Mouse (Mus musculus) MEL (cell line): ENCODE results near the gene Gm9747. TPM values are rescaled to one million over a fixed set of nuclear protein-coding genes. Genes with fewer than 3 reads are reported as not detected.

ENCODE experiments used
- DNase-seq: peaks from one replicate; pipeline ENCODE4 v3.0.0; 2011; ENCODE audit warnings: low read depth, low spot score
- H3K27ac ChIP-seq: 2 replicates; pipeline ENCODE4 v1.5.1; 2012; ENCODE audit warnings: low read depth, mild to moderate bottlenecking, control low read depth, low read length, moderate library complexity; ENCODE audit not compliant: control insufficient read depth
- H3K27me3 ChIP-seq, 2 experiments: fragments of 150-350 bp in 1 of 2; sonication (generic) in 1 of 2; 2 replicates each; pipeline ENCODE4 v1.6.1; 2012; ENCODE audit warnings: low read length in 2 of 2, mild to moderate bottlenecking in 2 of 2, improper control_type of control experiment in 1 of 2, moderate library complexity in 1 of 2; ENCODE audit not compliant: insufficient read depth in 2 of 2, control insufficient read depth in 1 of 2
- H3K36me3 ChIP-seq, 2 experiments: 2 replicates each; pipeline ENCODE4 v1.6.1; 2012 to 2014; ENCODE audit warnings: low read length in 2 of 2, improper control_type of control experiment in 1 of 2, inconsistent platforms in 1 of 2, mild to moderate bottlenecking in 1 of 2; ENCODE audit not compliant: insufficient read depth in 2 of 2, control insufficient read depth in 1 of 2
- H3K4me1 ChIP-seq, 2 experiments: fragments of 150-350 bp in 1 of 2; sonication (generic) in 1 of 2; 2 replicates each; pipeline ENCODE4 v1.6.1; 2012; ENCODE audit warnings: low read length in 2 of 2, improper control_type of control experiment in 1 of 2, mild to moderate bottlenecking in 1 of 2; ENCODE audit not compliant: insufficient read depth in 2 of 2, control insufficient read depth in 1 of 2
- H3K4me3 ChIP-seq, 2 experiments: fragments of 150-350 bp in 1 of 2; sonication (generic) in 1 of 2; 2 replicates each; pipeline ENCODE4 v1.5.1; 2012; ENCODE audit warnings: low read depth in 2 of 2, low read length in 2 of 2, mild to moderate bottlenecking in 2 of 2, moderate library complexity in 2 of 2, control low read depth in 1 of 2, improper control_type of control experiment in 1 of 2; ENCODE audit not compliant: control insufficient read depth in 1 of 2, insufficient read depth in 1 of 2
- H3K79me2 ChIP-seq: 2 replicates; pipeline ENCODE4 v1.6.1; 2012; ENCODE audit warnings: mild to moderate bottlenecking, low read length, moderate library complexity; ENCODE audit not compliant: control insufficient read depth, poor library complexity, insufficient read depth
- H3K9ac ChIP-seq: 2 replicates; pipeline ENCODE4 v1.6.1; 2012; ENCODE audit warnings: low read depth, mild to moderate bottlenecking, control low read depth, low read length, moderate library complexity; ENCODE audit not compliant: control insufficient read depth, poor library complexity, severe bottlenecking
- H3K9me3 ChIP-seq: fragments of 150-350 bp; sonication (generic); replicated peaks from 2 replicates; pipeline ENCODE4 v1.6.1; 2012; ENCODE audit warnings: mild to moderate bottlenecking, low read length, improper control_type of control experiment, moderate library complexity; ENCODE audit not compliant: insufficient read depth
- CHD2 ChIP-seq: IDR thresholded peaks from 2 replicates; pipeline ENCODE4 v1.6.1; 2011; ENCODE audit warnings: low read length, improper control_type of control experiment
- E2F4 ChIP-seq: IDR thresholded peaks from 2 replicates; pipeline ENCODE4 v1.6.1; 2011; ENCODE audit warnings: low read depth, low read length, improper control_type of control experiment, borderline replicate concordance
- ELF1 ChIP-seq: IDR thresholded peaks from 2 replicates; pipeline ENCODE4 v1.6.1; 2014; ENCODE audit warnings: low read depth, mild to moderate bottlenecking, inconsistent platforms, low read length, improper control_type of control experiment, moderate library complexity
- ETS1 ChIP-seq: IDR thresholded peaks from 2 replicates; pipeline ENCODE4 v1.6.1; 2012; ENCODE audit warnings: low read depth, mild to moderate bottlenecking, inconsistent platforms, low read length, improper control_type of control experiment, moderate library complexity
- GABPA ChIP-seq: IDR thresholded peaks from 2 replicates; pipeline ENCODE4 v1.6.1; 2012; ENCODE audit warnings: low read depth, mild to moderate bottlenecking, inconsistent platforms, low read length, improper control_type of control experiment, moderate library complexity
- JUND ChIP-seq: IDR thresholded peaks from 2 replicates; pipeline ENCODE4 v1.6.1; 2011; ENCODE audit warnings: low read depth, mild to moderate bottlenecking, improper control_type of control experiment, low read length
- KAT2A ChIP-seq: conservative IDR thresholded peaks from 2 replicates; pipeline ENCODE4 v1.6.1; 2012; ENCODE audit warnings: low read depth, low read length, improper control_type of control experiment, inconsistent platforms
- MAX ChIP-seq: IDR thresholded peaks from 2 replicates; pipeline ENCODE4 v1.6.1; 2011; ENCODE audit warnings: low read length, improper control_type of control experiment
- MAZ ChIP-seq: IDR thresholded peaks from 2 replicates; pipeline ENCODE4 v1.6.1; 2012; ENCODE audit warnings: low read depth, mild to moderate bottlenecking, inconsistent platforms, low read length, improper control_type of control experiment
- MEF2A ChIP-seq: IDR thresholded peaks from 2 replicates; pipeline ENCODE4 v1.6.1; 2014; ENCODE audit warnings: low read depth, mild to moderate bottlenecking, inconsistent platforms, low read length, improper control_type of control experiment; ENCODE audit not compliant: poor library complexity, insufficient replicate concordance, severe bottlenecking; ENCODE audit errors: extremely low read depth
- MYB ChIP-seq: IDR thresholded peaks from 2 replicates; pipeline ENCODE4 v1.6.1; 2011; ENCODE audit warnings: mild to moderate bottlenecking, low read depth, low read length, improper control_type of control experiment
- POLR2A ChIP-seq, 2 experiments: IDR thresholded peaks; 2 replicates each; pipeline ENCODE4 v1.6.1; 2011 to 2012; ENCODE audit warnings: low read length in 2 of 2, mild to moderate bottlenecking in 2 of 2, control low read depth in 1 of 2, improper control_type of control experiment in 1 of 2, low read depth in 1 of 2, moderate library complexity in 1 of 2; ENCODE audit not compliant: control insufficient read depth in 1 of 2, insufficient read depth in 1 of 2, poor library complexity in 1 of 2
- POLR2AphosphoS2 ChIP-seq: IDR thresholded peaks from 2 replicates; pipeline ENCODE4 v1.6.1; 2011; ENCODE audit warnings: low read length, improper control_type of control experiment
- POLR2AphosphoS5 ChIP-seq: IDR thresholded peaks from 2 replicates; pipeline ENCODE4 v1.6.1; 2012; ENCODE audit warnings: low read depth, borderline replicate concordance, mild to moderate bottlenecking, inconsistent platforms, low read length, moderate library complexity, mixed read lengths
- RCOR1 ChIP-seq: IDR thresholded peaks from 2 replicates; pipeline ENCODE4 v1.6.1; 2012; ENCODE audit warnings: low read depth, mild to moderate bottlenecking, inconsistent platforms, low read length, improper control_type of control experiment
- SIN3A ChIP-seq: IDR thresholded peaks from 2 replicates; pipeline ENCODE4 v1.6.1; 2012; ENCODE audit warnings: low read length, improper control_type of control experiment, inconsistent platforms
- SMC3 ChIP-seq: IDR thresholded peaks from 2 replicates; pipeline ENCODE4 v1.6.1; 2011; ENCODE audit warnings: low read depth, low read length, improper control_type of control experiment
- TAL1 ChIP-seq: IDR thresholded peaks from 2 replicates; pipeline ENCODE4 v1.6.1; 2012; ENCODE audit warnings: mild to moderate bottlenecking, inconsistent platforms, low read length, moderate library complexity, mixed read lengths
- TBP ChIP-seq: IDR thresholded peaks from 2 replicates; pipeline ENCODE4 v1.8.0; 2011; ENCODE audit warnings: low read depth, low read length, improper control_type of control experiment
- UBTF ChIP-seq: IDR thresholded peaks from 2 replicates; pipeline ENCODE4 v1.6.1; 2012; ENCODE audit warnings: low read depth, mild to moderate bottlenecking, inconsistent platforms, low read length, improper control_type of control experiment, moderate library complexity, borderline replicate concordance; ENCODE audit not compliant: insufficient read depth
- USF1 ChIP-seq: IDR thresholded peaks from 2 replicates; pipeline ENCODE4 v1.6.1; 2014; ENCODE audit warnings: low read depth, mild to moderate bottlenecking, inconsistent platforms, low read length, improper control_type of control experiment, moderate library complexity
- ZC3H11A ChIP-seq: IDR thresholded peaks from 2 replicates; pipeline ENCODE4 v1.6.1; 2012; ENCODE audit warnings: low read depth, mild to moderate bottlenecking, inconsistent platforms, low read length, improper control_type of control experiment
- ZNF384 ChIP-seq: IDR thresholded peaks from 2 replicates; pipeline ENCODE4 v1.6.1; 2012; ENCODE audit warnings: low read depth, mild to moderate bottlenecking, inconsistent platforms, low read length, improper control_type of control experiment
- polyA plus RNA-seq, 2 experiments: library from polyadenylated mRNA; stranded (reverse) in 1 of 2; unstranded in 1 of 2; fragments of >175 nt in 1 of 2; fragments of >200 nt in 1 of 2; gene quantifications; 2 replicates each; pipeline versions ENCODE4 v1.2.1 to v1.2.4; 2012; ENCODE audit warnings: low replicate concordance in 2 of 2, low read depth in 1 of 2; ENCODE audit not compliant: insufficient read length in 2 of 2, insufficient read depth in 1 of 2, missing spikeins in 1 of 2
- total RNA-seq: library from RNA; depleted of rRNA; stranded (reverse); fragments of 300-350 nt; gene quantifications from 2 replicates; pipeline ENCODE4 v1.2.3, GENCODE M21; 2012

Gene Gm9747
- total and polyA plus RNA-seq, 3 experiments = not detected

DNA sequence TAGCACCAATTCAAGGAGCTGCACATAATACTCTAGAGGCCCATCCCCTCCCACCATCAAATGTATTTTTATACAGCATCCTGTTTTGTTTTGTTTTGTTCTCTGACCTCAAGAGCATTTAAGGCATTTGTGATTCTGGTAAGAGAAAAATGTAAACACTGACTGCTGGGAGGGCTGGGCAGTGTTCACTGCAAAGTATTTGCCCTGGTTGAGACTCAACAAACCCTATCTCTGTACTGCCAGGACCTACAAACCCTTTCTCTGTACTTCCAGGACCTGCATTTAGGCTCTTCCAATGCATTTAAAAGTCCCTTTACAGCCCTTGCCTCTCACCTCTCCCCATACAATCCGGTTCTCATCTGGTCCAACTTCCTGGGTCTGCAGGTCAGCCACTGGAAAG lies 41.4 kb downstream of the Gm9747 start:
- TF ChIP-seq RCOR1 = no peak
- no peak for TF ChIP-seq MAX
- TF ChIP-seq POLR2AphosphoS5 = no peak
- no peak for TF ChIP-seq SIN3A
- TF ChIP-seq GABPA = no peak
- no peak for TF ChIP-seq CHD2
- no peak for TF ChIP-seq UBTF
- no peak for TF ChIP-seq TBP
- no peak for TF ChIP-seq ELF1
- TF ChIP-seq MYB = no peak
- no peak for TF ChIP-seq MAZ
- H3K9ac ChIP-seq = no peak overlapping the region

DNA sequence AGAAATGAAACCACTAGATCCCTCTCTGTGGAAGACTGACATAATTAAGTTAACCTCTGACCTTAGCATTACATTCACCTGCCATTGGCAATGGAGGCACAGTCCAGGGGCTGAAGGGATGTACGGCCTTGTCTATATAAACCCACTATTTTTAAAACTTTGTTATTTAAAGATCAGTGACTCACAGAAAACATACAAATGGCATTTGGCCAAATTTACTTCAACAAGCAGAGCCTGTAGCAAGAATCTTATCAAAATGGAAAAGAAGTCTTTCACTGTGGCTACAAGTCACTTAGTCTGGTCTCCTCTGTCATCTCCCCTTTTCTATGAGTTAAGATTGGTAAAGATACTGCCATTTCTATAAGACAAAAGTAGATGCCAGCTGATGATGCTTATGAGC lies 46.9 kb downstream of the Gm9747 start:
- Histone ChIP-seq H3K4me3 (no peak overlapping the region), H3K4me1 (no peaks in the 10 kb centered on the region), H3K9ac (no peak overlapping the region), H3K79me2 (no peaks in the 10 kb centered on the region)
- DNase-seq = no peak
- TF ChIP-seq ETS1 (no peak), TAL1 (no peak)
- TF ChIP-seq, all 39 proteins: peak for 0
- H3K36me3 ChIP-seq = no peaks in the 10 kb centered on the region
- H3K27ac ChIP-seq = no peak overlapping the region
- H3K9me3 ChIP-seq = no peaks in the 10 kb centered on the region
- no peaks in the 10 kb centered on the region for H3K27me3 ChIP-seq

More for the DNA sequence above, 41.4 kb downstream of the Gm9747 start:
- Histone ChIP-seq H3K27ac (no peak overlapping the region), H3K79me2 (no peaks in the 10 kb centered on the region), H3K4me1 (no peaks in the 10 kb centered on the region), H3K27me3 (no peaks in the 10 kb centered on the region), H3K36me3 (no peaks in the 10 kb centered on the region), H3K4me3 (no peak overlapping the region), H3K9me3 (no peaks in the 10 kb centered on the region)
- no peak for DNase-seq

DNA sequence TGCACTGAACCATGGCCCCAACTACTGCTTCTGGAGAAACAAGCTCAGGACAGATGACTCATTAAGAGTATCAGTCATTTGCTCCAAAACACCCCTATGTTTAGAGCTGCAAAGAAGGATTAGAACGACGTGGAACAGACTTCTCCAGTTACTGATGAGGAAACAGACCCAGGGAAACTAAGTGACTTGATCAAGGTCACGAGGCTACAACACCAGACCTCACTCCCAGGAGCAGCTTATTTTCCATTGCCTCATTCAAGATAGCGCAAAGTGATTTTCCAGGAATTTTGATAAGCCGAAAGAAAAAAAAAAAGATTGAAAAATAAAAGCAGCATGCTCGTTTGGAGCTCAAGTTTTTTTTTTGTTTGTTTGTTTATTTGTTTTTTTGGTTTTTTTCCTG lies 48.9 kb downstream of the Gm9747 start:
- Histone ChIP-seq H3K27ac (no peak overlapping the region), H3K4me3 (no peak overlapping the region), H3K9ac (no peak overlapping the region), H3K27me3 (no peaks in the 10 kb centered on the region), H3K79me2 (no peaks in the 10 kb centered on the region), H3K36me3 (no peaks in the 10 kb centered on the region), H3K4me1 (no peaks in the 10 kb centered on the region), H3K9me3 (no peaks in the 10 kb centered on the region)
- no peak for TF ChIP-seq POLR2A (IDR thresholded peaks at IDR 0.05; ENCODE audit: control insufficient read depth in 1 of 2, insufficient read depth in 1 of 2, low read depth in 1 of 2, low read length in 2 of 2, poor library complexity in 1 of 2)
- no peak for TF ChIP-seq MEF2A
- TF ChIP-seq USF1 = no peak
- TF ChIP-seq SMC3 = no peak
- TF ChIP-seq UBTF = no peak
- no peak for TF ChIP-seq MAZ
- no peak for TF ChIP-seq ZNF384
- no peak for TF ChIP-seq GABPA
- TF ChIP-seq POLR2AphosphoS2 = no peak
- TF ChIP-seq E2F4 = no peak
- no peak for TF ChIP-seq ZC3H11A
- TF ChIP-seq POLR2AphosphoS5 = no peak
- TF ChIP-seq KAT2A = no peak
- TF ChIP-seq JUND = no peak
- TF ChIP-seq RCOR1 = no peak
- DNase-seq = no peak
